Mouse (Mus musculus): ENCODE measurements around the gene Celsr3. TPM values are rescaled to one million over a fixed set of nuclear protein-coding genes. Genes with fewer than 3 reads are reported as not detected.

Celsr3 gene
- total RNA-seq (2021), result 1 to 10 TPM; 3.3 to 4.9 TPM
- long read RNA-seq, experiment 1, partial matches to known transcripts, result 1 of 1 reads
- long read RNA-seq, experiment 1, other reads (novel, unspliced or antisense), result 0 of 1 reads
- long read RNA-seq, experiment 2, partial matches to known transcripts, result 1 of 2 reads
- long read RNA-seq, experiment 2, other reads (novel, unspliced or antisense), result 1 of 2 reads

DNA sequence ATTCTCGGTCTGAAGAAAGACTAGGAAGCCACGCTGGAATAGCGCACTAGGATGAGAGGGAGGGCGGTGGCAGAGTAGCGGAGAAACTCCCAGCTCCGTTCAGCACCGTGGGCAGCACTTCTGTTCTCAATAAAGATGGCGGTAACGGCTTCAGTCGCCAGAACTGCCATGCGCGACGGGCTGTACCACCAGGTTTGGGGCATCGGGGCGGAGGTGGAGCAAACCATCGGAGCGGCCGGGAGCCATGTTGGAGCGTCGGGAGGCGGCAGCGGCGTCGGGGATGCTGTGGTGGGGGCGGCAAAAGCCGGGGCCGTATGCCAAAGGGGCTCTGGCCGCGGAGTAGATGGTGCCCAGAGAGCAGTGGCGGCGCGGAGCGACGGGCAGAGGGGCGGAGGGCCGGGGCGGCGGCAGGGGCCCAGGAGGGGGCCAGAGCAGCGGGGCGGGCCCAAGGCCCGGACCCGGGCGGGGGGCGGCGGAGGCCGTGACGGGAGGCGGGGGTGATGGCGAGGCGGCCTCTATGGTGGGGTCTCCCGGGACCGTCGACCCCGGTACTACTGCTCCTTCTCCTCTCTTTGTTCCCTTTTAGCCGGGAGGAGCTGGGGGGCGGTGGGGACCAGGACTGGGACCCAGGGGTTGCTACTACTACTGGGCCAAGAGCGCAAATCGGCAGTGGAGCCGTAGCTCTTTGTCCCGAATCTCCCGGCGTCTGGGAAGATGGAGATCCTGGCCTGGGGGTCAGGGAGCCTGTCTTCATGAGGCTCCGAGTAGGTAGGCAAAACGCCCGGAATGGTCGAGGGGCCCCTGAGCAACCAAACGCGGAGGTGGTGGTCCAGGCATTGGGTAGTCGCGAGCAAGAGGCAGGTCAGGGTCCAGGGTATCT, at the start of gene Celsr3:
Gene Celsr3 (plus strand): TSS at position 501 of the 880 bp plus-strand sequence.
- peak; percentile 87 for DNase-seq

GRCm38 (mm10) chr9:108776614-108777013, 49.5 kb upstream of the Celsr3 start:
- no peak for DNase-seq

GRCm38 (mm10) chr9:108777276-108777675, 48.8 kb upstream of the Celsr3 start:
- DNase-seq, result no peak

- no peak for DNase-seq
These were observed 45.2 kb upstream of the Celsr3 start for GRCm38 (mm10) chr9:108780959-108781358.

- DNase-seq, result no peak
These were observed 44.2 kb upstream of the Celsr3 start for GRCm38 (mm10) chr9:108781891-108782290.

DNA sequence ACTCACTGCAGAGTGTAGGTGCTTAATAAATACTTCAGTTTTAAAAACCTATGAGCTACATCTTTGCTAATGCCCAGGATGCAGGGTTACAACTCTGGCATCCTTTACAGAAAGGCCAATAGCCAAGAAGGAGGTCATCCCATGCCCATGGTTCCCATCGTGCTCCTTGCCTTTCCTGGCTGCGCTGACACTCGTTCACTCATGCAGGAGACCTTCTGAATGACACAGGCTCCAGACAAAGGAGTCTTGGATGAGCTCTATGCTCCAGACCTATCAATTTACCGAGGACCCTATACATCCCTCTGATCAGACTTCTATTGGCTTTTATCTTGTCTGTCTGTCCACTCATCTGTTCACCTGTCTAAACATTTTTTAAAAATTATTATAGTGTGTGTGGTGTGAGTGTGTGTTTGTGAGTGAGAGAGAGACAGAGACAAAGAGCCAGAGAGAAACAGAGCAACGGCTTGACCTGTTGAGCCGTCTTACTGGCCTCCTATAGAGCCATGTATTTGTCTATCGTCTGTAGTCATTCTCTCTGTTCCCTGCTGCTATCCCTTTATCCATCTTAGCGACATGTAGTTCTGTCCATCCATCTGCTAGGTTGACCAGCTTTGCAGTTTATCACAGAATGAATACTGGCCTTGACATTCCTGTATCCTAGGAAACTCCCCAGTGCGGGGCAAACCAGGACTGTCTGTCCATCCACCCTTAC, 43.1 kb upstream of the Celsr3 start:
- DNase-seq, result no peak

GRCm38 (mm10) chr9:108783548-108784463, 42.3 kb upstream of the Celsr3 start, which contains the start of gene Ip6k2:
TSS of gene Ip6k2 (plus strand) at chr9:108783796.
- peak; percentile 98 for DNase-seq

- DNase-seq, result no peak
These were observed 40.7 kb upstream of the Celsr3 start for GRCm38 (mm10) chr9:108785416-108785815.

GRCm38 (mm10) chr9:108786494-108786893, 39.6 kb upstream of the Celsr3 start:
- DNase-seq, result no peak

GRCm38 (mm10) chr9:108787080-108787479, 39.0 kb upstream of the Celsr3 start:
- no peak for DNase-seq

GRCm38 (mm10) chr9:108788713-108789112, 37.4 kb upstream of the Celsr3 start:
- DNase-seq, result no peak

- no peak for DNase-seq
These were observed 33.8 kb upstream of the Celsr3 start for GRCm38 (mm10) chr9:108792307-108792706.

DNA sequence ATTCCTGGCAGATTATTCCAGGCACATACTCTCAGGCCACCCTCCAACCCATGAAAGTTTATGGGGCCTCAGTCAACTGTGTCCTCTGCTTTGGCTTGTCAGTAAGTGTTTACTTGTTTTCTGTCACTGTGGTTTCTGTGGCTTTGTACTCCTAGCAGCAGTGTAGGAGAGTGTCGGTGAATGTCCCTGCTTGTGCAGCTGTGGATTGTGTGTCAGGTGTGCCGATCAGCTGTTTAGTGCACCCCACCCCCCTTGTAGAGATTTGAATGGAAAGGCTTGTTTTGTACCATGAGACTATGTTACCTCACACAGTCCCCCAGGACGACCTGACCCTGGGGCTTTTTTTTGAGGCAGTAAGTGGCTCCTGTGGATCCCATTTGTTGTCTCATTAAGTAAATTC, 33.4 kb upstream of the Celsr3 start:
- no peak for DNase-seq

GRCm38 (mm10) chr9:108795281-108795680, 30.8 kb upstream of the Celsr3 start:
- no peak for DNase-seq

- peak; percentile 68 for DNase-seq
These were observed 30.4 kb upstream of the Celsr3 start for GRCm38 (mm10) chr9:108795762-108796161.

GRCm38 (mm10) chr9:108796351-108796981, 29.7 kb upstream of the Celsr3 start:
- peak; percentile 34 for DNase-seq

- DNase-seq, result no peak
These were observed 28.6 kb upstream of the Celsr3 start for GRCm38 (mm10) chr9:108797477-108797876.

DNA sequence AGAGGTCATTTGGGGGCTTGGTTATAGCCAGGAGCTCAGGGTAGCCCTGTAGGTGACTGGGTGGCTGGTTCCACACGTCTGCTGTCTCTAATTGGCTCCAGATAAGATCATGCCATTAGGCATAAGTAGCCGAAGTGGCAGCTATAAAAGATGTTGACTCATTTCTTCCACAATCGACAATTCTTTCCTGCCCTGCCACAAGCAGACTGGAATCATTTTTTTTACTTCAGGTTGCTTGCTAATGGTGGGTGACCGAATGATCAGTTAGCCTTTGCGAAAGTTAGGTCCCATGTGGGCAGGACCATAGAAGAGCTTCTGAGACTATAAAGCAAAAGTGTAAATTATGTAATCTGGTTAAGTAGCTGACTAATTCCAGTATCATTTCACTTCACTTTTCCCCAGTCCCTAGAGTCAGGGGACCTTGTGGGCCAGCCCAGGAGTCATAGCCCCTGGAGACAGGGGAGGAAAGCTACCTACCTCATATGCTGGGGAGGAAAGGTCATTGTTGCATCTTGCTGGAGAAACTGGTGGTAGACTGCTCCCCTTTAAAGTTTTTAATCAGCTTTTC, 27.5 kb upstream of the Celsr3 start:
- no peak for DNase-seq

DNA sequence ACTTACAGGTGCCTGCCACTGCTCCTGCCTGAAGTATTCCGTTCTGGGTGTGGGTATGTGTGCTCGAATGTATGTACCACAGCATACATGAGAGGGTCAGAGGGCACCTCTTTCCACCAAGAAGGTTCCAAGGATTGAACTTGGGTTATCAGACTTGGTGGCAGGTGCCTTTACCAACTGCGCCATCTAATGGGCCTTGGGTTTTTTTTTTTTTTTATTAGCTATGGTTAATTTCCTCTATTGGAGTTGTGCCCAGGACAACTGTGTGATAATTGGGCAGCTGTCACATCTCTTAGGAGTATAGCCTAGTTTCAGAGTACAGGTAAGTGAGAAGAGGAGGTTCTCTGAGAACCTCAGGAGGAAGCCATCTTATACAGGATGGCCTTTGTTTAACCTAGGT, 26.6 kb upstream of the Celsr3 start:
- no peak for DNase-seq

- DNase-seq, result no peak
These were observed 20.4 kb upstream of the Celsr3 start for GRCm38 (mm10) chr9:108805768-108806167.

- DNase-seq, result no peak
These were observed 19.7 kb upstream of the Celsr3 start for GRCm38 (mm10) chr9:108806379-108806778.

Data from adrenal gland, postnatal 10 days (tissue).